Mouse (Mus musculus) embryonic fibroblast, embryonic 13.5 days (primary cell): ENCODE measurements around the gene Dnlz.

Source experiments
- CTCF ChIP-seq: IDR thresholded peaks from 2 replicates; pipeline ENCODE4 v1.5.1; 2011; ENCODE audit warnings: mild to moderate bottlenecking, control low read depth, low read length, moderate library complexity, borderline replicate concordance; ENCODE audit not compliant: insufficient read depth
- POLR2A ChIP-seq: IDR thresholded peaks from 2 replicates; pipeline ENCODE4 v1.6.1; 2011; ENCODE audit warnings: low read depth, mild to moderate bottlenecking, control low read depth, low read length, moderate library complexity

GRCm38 (mm10) chr2:26309739-26310138 lies 42.2 kb downstream of the Dnlz start:
- no peak; the same call in 1 of the 2 replicates for TF ChIP-seq POLR2A
- TF ChIP-seq CTCF: no peak
